Mouse (Mus musculus): ENCODE results near the gene Sik2.

Sik2 gene

GRCm38 (mm10) chr9:50886870-50887269 is 122.0 kb downstream of the Sik2 start:
- CTCF ChIA-PET: no interaction called here
- POLR2A ChIA-PET: interaction anchor here in 3 of 4 experiments (0.7 to 1.5 kb wide), 6 partner anchors 11 to 33 kb away, joined by 3 to 13 read pairs (median 4); no protein-coding TSS in a partner anchor

GRCm38 (mm10) chr9:50885600-50885987 is 123.3 kb downstream of the Sik2 start:
- CTCF ChIA-PET: no interaction called here
- POLR2A ChIA-PET: interaction anchor here in 1 of 4 experiments (1.1 to 3.1 kb wide), 2 partner anchors 13 to 18 kb away, joined by 5 to 10 read pairs; no protein-coding TSS in a partner anchor

- CTCF ChIA-PET: interaction anchor here in 1 of 4 experiments (1.0 kb wide), 1 partner anchor 252 kb away, joined by 3 read pairs; no protein-coding TSS in a partner anchor
- POLR2A ChIA-PET: interaction anchor here in 2 of 4 experiments (0.6 to 3.1 kb wide), 5 partner anchors 9 to 18 kb away, joined by 3 to 10 read pairs (median 5); no protein-coding TSS in a partner anchor
Observed at GRCm38 (mm10) chr9:50884741-50885599, 123.9 kb downstream of the Sik2 start.

- CTCF ChIA-PET: interaction anchor here in 1 of 4 experiments (1.0 kb wide), 1 partner anchor 253 kb away, joined by 3 read pairs; no protein-coding TSS in a partner anchor
- POLR2A ChIA-PET: interaction anchor here in 1 of 4 experiments (0.6 to 3.1 kb wide), 5 partner anchors 10 to 219 kb away, joined by 3 to 10 read pairs (median 4); no protein-coding TSS in a partner anchor
Observed at GRCm38 (mm10) chr9:50884093-50884492, 124.8 kb downstream of the Sik2 start.

- ChIA-PET POLR2A (interaction anchor here in 1 of 4 experiments (1.8 kb wide), 1 partner anchor 23 kb away, joined by 3 read pairs; no protein-coding TSS in a partner anchor), CTCF (no interaction called here)
Observed at GRCm38 (mm10) chr9:50882183-50882582, 126.7 kb downstream of the Sik2 start.

DNA sequence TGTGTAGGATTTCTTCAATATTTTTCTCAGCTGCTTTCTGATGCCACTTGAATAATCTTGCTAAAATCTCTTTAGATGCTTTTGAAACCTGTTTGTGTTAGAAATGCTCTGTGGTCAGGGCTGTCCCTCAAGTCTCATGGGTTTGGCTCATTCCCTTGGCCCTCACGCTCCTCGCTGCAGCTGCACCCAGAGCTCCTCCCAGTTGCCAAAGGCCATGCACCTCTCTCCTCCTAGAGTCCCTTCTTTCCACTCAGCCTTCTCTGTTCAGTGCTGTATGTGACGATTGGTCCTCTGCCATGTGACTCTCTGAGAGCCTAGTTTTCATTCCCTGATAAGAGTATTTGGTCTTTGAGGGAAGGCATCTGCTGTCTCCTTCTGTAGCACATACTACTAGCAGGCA is 131.4 kb downstream of the Sik2 start:
- ChIA-PET POLR2A (interaction anchor here in 2 of 4 experiments (0.6 to 4.2 kb wide), 6 partner anchors 11 to 1349 kb away, joined by 3 to 26 read pairs (median 4); no protein-coding TSS in a partner anchor), CTCF (interaction anchor here in 1 of 4 experiments (0.6 kb wide), 1 partner anchor 39 kb away, joined by 3 read pairs; no protein-coding TSS in a partner anchor)

DNA sequence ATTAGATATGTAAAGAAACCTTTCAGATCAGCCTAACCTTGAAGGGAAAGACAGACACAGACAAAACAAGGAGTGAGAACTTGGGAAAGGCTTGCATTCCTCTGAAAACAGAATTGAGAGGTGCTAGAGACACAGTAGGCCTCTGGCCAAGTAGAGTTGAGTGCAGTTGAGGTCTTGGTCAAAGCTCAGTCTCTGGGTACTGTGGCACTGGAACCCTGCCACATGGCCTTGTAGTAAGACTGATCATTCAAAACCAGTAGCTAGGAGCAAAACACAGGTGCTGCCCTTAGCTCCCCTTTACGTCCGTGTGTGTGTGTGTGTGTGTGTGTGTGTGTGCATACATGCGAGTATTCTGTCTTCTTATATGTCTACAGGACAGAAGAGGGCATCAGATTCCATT is 132.6 kb downstream of the Sik2 start:
- ChIA-PET POLR2A (interaction anchor here in 2 of 4 experiments (0.6 to 4.2 kb wide), 12 partner anchors 10 to 1347 kb away, joined by 3 to 26 read pairs (median 4); no protein-coding TSS in a partner anchor), CTCF (no interaction called here)

DNA sequence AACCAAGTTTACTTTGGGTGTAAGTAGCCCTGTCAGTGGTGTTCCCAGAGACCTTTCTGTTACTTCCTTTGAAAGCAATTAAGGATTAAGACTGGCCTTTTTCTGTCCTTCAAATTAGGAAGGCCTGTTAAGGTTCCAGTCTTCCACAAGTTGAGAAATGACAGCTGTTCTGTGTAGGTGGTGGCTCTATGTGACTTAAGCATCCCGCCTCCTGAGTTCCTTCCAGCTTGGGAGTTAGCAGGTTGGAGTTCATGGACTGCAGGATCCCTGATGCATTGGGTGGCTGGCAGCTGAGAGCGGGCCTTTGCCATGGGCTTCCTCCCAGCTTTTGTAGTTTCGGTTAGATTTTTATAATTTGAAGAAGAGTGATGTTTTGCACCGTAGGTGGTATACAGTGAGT is 133.4 kb downstream of the Sik2 start:
- ChIA-PET CTCF (no interaction called here), POLR2A (interaction anchor here in 1 of 4 experiments (1.4 to 4.2 kb wide), 2 partner anchors 9 to 26 kb away, joined by 3 to 26 read pairs; no protein-coding TSS in a partner anchor)

GRCm38 (mm10) chr9:50874031-50874430 is 134.8 kb downstream of the Sik2 start:
- POLR2A ChIA-PET: interaction anchor here in 1 of 4 experiments (0.6 to 4.2 kb wide), 3 partner anchors 8 to 16 kb away, joined by 3 to 26 read pairs (median 4); no protein-coding TSS in a partner anchor
- CTCF ChIA-PET: no interaction called here

DNA sequence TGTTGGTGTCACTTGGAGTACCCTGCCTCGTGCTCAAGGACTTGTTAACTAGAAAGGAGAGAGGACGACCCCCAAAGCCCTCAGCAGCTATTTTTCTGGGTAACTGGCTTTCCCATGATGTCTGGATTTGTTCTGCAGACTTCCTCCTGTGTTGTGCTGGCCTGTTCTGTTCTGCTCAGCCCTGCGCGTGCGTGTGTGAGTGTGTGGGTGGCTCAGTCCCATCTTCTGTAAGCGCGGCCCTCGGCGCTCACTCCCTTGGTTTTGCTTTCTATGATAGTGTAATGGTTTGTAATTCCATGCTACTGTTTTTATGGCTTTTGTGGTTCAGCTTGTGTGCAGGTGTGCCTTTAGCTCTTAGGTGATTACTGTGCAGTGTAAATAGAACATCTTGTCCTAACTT is 135.7 kb downstream of the Sik2 start:
- POLR2A ChIA-PET: interaction anchor here in 2 of 4 experiments (0.6 to 4.2 kb wide), 4 partner anchors 7 to 270 kb away, joined by 3 to 26 read pairs (median 4); partner anchors contain the start of genes Sdhd (in 1 of the 2) and Timm8b (in 1 of the 2)
- CTCF ChIA-PET: no interaction called here

- POLR2A ChIA-PET: interaction anchor here in 2 of 4 experiments (1.4 to 4.8 kb wide), 5 partner anchors 7 to 17 kb away, joined by 5 to 48 read pairs (median 14); no protein-coding TSS in a partner anchor
- CTCF ChIA-PET: interaction anchor here in 1 of 4 experiments (0.5 kb wide), 1 partner anchor 42 kb away, joined by 15 read pairs; no protein-coding TSS in a partner anchor
Observed at GRCm38 (mm10) chr9:50868182-50868581, 140.7 kb downstream of the Sik2 start.

DNA sequence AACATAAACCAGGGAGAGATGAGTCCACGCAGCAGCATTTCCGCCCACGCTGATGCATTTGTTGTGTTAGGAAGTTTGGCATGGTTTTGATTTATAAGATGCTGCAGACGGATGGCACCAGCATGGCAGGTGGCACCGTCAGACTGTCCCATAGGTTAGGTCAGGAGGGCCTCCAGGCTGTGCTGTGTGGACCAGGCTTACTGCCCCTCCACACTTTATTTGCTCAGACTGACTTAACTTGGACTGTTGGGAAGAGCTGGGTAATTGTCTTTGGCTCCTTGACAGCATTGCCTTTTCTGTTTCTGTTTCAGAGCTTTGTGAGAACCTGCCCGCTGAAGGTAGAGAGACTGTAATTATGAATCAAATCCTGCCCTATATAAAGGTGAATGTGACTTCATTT is 141.9 kb downstream of the Sik2 start:
- POLR2A ChIA-PET: interaction anchor here in 2 of 4 experiments (0.6 to 4.8 kb wide), 9 partner anchors 7 to 140 kb away, joined by 3 to 48 read pairs (median 4); partner anchors contain the start of gene Fdxacb1 (in 1 of the 2)
- CTCF ChIA-PET: no interaction called here

DNA sequence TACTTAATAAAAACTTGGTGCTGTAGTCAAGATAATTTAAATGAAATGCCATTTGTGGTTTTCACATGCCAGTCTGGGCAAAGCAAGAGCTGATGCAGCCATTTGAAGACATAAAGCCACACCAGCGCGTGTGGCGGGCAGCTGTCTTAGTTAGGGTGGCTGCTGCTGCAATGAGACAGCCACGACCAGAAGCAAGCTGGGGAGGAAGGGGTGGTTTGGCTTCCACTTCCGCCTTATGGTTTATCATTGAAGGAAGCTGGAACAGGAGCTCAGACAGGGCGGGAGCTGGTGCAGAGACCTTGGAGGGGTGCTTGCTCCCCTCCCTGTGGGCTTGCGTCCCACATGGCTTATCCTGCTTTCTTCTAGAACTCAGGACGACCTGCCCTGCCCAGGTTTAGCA is 143.1 kb downstream of the Sik2 start:
- ChIA-PET POLR2A (interaction anchor here in 2 of 4 experiments (1.2 to 4.8 kb wide), 7 partner anchors 10 to 141 kb away, joined by 4 to 48 read pairs (median 4); partner anchors contain the start of gene Fdxacb1 (in 1 of the 2)), CTCF (no interaction called here)

- POLR2A ChIA-PET: interaction anchor here in 3 of 4 experiments (0.5 to 4.8 kb wide), 6 partner anchors 9 to 44 kb away, joined by 3 to 48 read pairs (median 4); no protein-coding TSS in a partner anchor
- CTCF ChIA-PET: no interaction called here
Observed at GRCm38 (mm10) chr9:50864877-50865276, 144.0 kb downstream of the Sik2 start.

DNA sequence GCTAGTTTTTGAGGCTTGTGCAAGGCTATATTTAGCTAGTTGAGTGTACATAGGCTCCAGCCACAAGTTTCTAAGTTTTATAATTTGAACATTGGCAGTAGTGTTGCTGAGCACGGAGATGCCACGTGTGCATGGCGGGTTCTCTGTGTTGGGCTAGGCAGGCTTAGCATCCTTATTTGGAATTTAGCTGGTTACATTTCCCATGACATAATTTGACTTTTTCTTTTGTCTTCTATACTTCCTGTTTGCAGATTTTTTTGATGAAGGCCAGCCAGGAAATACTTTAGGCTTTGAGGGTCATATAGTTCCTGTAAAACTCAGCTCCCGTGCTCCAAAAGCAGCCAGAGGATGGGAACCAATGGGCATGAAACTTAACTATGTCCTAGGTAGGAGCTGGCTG is 145.0 kb downstream of the Sik2 start:
- CTCF ChIA-PET: interaction anchor here in 2 of 4 experiments (0.6 to 0.7 kb wide), 2 partner anchors 191 to 208 kb away, joined by 3 to 4 read pairs; no protein-coding TSS in a partner anchor

DNA sequence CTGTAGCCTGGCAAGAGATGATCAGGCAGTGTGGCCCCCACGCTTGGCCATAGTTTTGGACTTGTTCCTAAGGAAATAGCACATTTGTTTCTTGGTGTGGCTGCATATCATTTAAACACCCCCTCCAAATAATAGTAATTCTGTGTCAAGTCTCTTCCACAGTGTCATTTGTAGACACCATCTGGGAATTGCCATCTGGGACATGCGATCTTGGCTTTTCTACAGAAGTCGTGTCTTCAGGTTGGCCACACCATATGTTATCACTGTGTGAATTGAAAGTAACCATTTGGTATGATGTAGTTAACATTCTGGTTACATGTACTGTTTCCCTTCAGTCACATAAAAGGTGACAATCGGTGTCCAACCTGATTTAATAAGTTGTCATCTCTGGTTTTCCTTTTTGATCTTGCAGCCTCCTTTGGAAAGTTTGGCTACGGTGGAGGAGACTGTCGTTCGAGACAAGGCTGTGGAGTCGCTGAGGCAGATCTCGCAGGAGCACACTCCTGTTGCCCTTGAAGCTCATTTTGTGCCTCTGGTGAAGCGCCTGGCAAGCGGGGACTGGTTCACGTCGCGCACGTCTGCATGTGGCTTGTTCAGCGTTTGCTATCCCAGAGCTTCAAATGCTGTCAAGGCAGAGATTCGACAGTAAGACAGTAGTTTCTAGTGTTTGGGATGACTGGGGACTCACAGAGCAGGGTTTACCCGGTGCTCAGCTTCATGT is 147.6 kb downstream of the Sik2 start:
- ChIA-PET POLR2A (interaction anchor here in 3 of 4 experiments (0.6 to 2.8 kb wide), 14 partner anchors 7 to 164 kb away, joined by 3 to 14 read pairs (median 4); no protein-coding TSS in a partner anchor), CTCF (interaction anchor here in 1 of 4 experiments (0.9 kb wide), 1 partner anchor 9 kb away, joined by 3 read pairs; no protein-coding TSS in a partner anchor)

More for the DNA sequence above, 145.0 kb downstream of the Sik2 start:
- POLR2A ChIA-PET: interaction anchor here in 2 of 4 experiments (0.6 to 1.3 kb wide), 3 partner anchors 9 to 15 kb away, joined by 3 to 8 read pairs (median 5); no protein-coding TSS in a partner anchor

DNA sequence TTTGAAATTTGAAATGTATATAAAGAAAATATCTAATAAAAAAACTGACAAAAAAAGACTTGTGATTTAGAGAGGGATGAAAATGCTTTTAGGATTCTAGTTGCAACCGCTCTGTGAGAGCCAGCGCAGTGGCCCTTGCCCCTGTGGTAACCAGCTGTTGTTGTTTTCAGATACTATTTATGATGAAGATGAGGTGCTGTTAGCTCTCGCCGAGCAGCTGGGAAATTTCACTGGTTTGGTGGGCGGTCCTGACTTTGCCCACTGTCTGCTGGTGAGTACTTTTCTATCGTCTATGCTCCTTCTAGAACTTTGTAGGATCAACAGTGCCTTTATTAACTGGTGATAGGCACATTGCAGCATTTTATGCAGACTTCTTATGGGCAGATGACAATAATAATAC is 150.2 kb downstream of the Sik2 start:
- ChIA-PET POLR2A (interaction anchor here in 3 of 4 experiments (0.6 to 2.8 kb wide), 7 partner anchors 8 to 198 kb away, joined by 3 to 14 read pairs (median 3); no protein-coding TSS in a partner anchor), CTCF (no interaction called here)

Measured in embryonic stem cell, embryonic (primary cell).